In genomic region chr1:64408807-64409582, GRCm38 (mm10) we compare ENCODE assay signal across 9 mouse cellular contexts.
A peak's percentile ranks its signal among the peaks of the same experiment; 100 is the strongest.
DNase-seq lines count a peak whose midpoint lies in the region; ATAC-seq lines count a peak whose summit lies in the region.
"Had no signal": no experiment of that assay in that cellular context is flagged by ENCODE, and none has a peak within 500 bp of the region (broad histone marks: within the 10 kb centered on the region; RNA-seq: fewer than 3 reads in every experiment).

No protein-coding gene starts in this region.

- H3K4me1 ChIP-seq in midbrain, embryonic 14.5 days (ENCODE audit: control insufficient read depth, insufficient read depth, low read length) = no peaks in the 10 kb centered on the region
- 0 out of 2 replicates have a peak, but pooled peaks cover 6% of the 10 kb centered on the region for H3K4me1 ChIP-seq in midbrain, embryonic 13.5 days (replicated peaks)
- H3K4me1 ChIP-seq: heart, embryonic 15.5 days had no signal

- 61% methylated on average over 4 of the region's 4 CpGs for WGBS in midbrain, embryonic 14.5 days
- WGBS in midbrain, embryonic 13.5 days = 62% methylated on average over 4 of the region's 4 CpGs

- H3K27ac ChIP-seq in midbrain, embryonic 14.5 days (replicated peaks; ENCODE audit: low read depth, low read length) = no peak overlapping the region
- H3K27ac ChIP-seq in midbrain, embryonic 13.5 days = no peak overlapping the region
- H3K27ac ChIP-seq: heart, embryonic 15.5 days had no signal

- no peaks in the 10 kb centered on the region for H3K36me3 ChIP-seq in midbrain, embryonic 14.5 days (ENCODE audit: control insufficient read depth, insufficient read depth, low read length)
- no peaks in the 10 kb centered on the region for H3K36me3 ChIP-seq in midbrain, embryonic 13.5 days
- H3K36me3 ChIP-seq: heart, embryonic 15.5 days had no signal

- ATAC-seq in midbrain, embryonic 14.5 days (ENCODE audit: low FRiP score, low TSS enrichment) = no peak
- no peak for ATAC-seq in midbrain, embryonic 13.5 days
- no peak for ATAC-seq in erythroblast, adult 5-6 weeks (replicated peaks; ENCODE audit: low FRiP score, poor library complexity, severe bottlenecking)

- no peak overlapping the region for H3K4me2 ChIP-seq in midbrain, embryonic 14.5 days (ENCODE audit: low read length)
- H3K4me2 ChIP-seq in midbrain, embryonic 13.5 days (replicated peaks) = no peak overlapping the region
- H3K4me2 ChIP-seq: heart, embryonic 15.5 days had no signal

- no peaks in the 10 kb centered on the region for H3K27me3 ChIP-seq in midbrain, embryonic 14.5 days (ENCODE audit: control insufficient read depth, insufficient read depth, low read length)
- H3K27me3 ChIP-seq in midbrain, embryonic 13.5 days = no peaks in the 10 kb centered on the region
- H3K27me3 ChIP-seq: heart, embryonic 15.5 days had no signal

- DNase-seq in adrenal gland, adult (ENCODE audit: inconsistent age in 2 of 2, low spot score in 1 of 2) = peak; percentile 32 to 75
- no peak for DNase-seq in adrenal gland, adult 18-20 months (ENCODE audit: low spot score in 2 of 2)
- DNase-seq in midbrain, embryonic 14.5 days = peak; percentile 23
- DNase-seq in frontal cortex, postnatal 36 days (ENCODE audit: low spot score in 2 of 2) = peak; percentile 13 to 29
- DNase-seq in right cerebral cortex, postnatal 4 days = peak; percentile 35
- no peak for DNase-seq in thymus, adult 18-20 months

- no peak overlapping the region for H3K4me3 ChIP-seq in midbrain, embryonic 14.5 days (replicated peaks; ENCODE audit: low read depth, low read length)
- no peak overlapping the region for H3K4me3 ChIP-seq in midbrain, embryonic 13.5 days (replicated peaks)
- H3K4me3 ChIP-seq: heart, embryonic 15.5 days had no signal

- H3K9me3 ChIP-seq in midbrain, embryonic 14.5 days (ENCODE audit: control insufficient read depth, low read length) = no peaks in the 10 kb centered on the region
- no peaks in the 10 kb centered on the region for H3K9me3 ChIP-seq in midbrain, embryonic 13.5 days
- H3K9me3 ChIP-seq: heart, embryonic 15.5 days had no signal

- H3K9ac ChIP-seq in midbrain, embryonic 14.5 days (replicated peaks; ENCODE audit: low read length) = no peak overlapping the region
- H3K9ac ChIP-seq in midbrain, embryonic 13.5 days (replicated peaks) = no peak overlapping the region
- H3K9ac ChIP-seq: heart, embryonic 15.5 days had no signal

Comparison
In these comparisons a context has a peak if more than half of its experiments do, and no peak if none do; other contexts are left out.
1. DNase-seq: peak in adrenal gland, adult (2 of 2), midbrain, embryonic 14.5 days (single experiment), frontal cortex, postnatal 36 days (2 of 2) and right cerebral cortex, postnatal 4 days (single experiment); none in adrenal gland, adult 18-20 months (0 of 2) and thymus, adult 18-20 months (0 of 2).